Mouse (Mus musculus) limb, embryonic 10.5 days (tissue): ENCODE measurements around the gene Sik1. TPM values are rescaled to one million over a fixed set of nuclear protein-coding genes. Genes with fewer than 3 reads are reported as not detected.

Experiments used
- polyA plus RNA-seq: library from polyadenylated mRNA; unstranded; fragments of >200 nt; fragmentation: Nextera tagmentation; extraction: Ambion mirVana; gene quantifications from 2 replicates; pipeline ENCODE4 v1.2.1, GENCODE M21; 2016

Sik1 gene
- polyA plus RNA-seq, 1 experiment from 2014 or later, result 10.3 TPM

Other genes with a start within 250 kb of the Sik1 start
- gene Cbs, start 218.6 kb downstream of the Sik1 start, polyA plus RNA-seq, result 1.9 and 2.3 TPM in 2 replicates
- gene U2af1, start 196.9 kb downstream of the Sik1 start, polyA plus RNA-seq, result 473 and 525 TPM in 2 replicates
- not detected in 2 replicates for gene Cryaa, start 178.0 kb downstream of the Sik1 start, polyA plus RNA-seq
- gene Rrp1b, start 180.3 kb upstream of the Sik1 start, polyA plus RNA-seq, result 100 and 110 TPM in 2 replicates
- gene Hsf2bp, start 180.5 kb upstream of the Sik1 start, polyA plus RNA-seq, result 0.63 and 0.79 TPM in 2 replicates